Mouse (Mus musculus): Measurements from ENCODE around the gene Rnf145. TPM values are rescaled to one million over a fixed set of nuclear protein-coding genes. Genes with fewer than 3 reads are reported as not detected.

The Rnf145 gene
- polyA plus RNA-seq, 2 experiments: 84.5 to 92.1 TPM

- WGBS: 65% methylated on average over 3 of the region's 3 CpGs
- Histone ChIP-seq H3K27ac (replicated peaks; ENCODE audit: low read depth, low read length) (no peak overlapping the region), H3K27me3 (ENCODE audit: control insufficient read depth, insufficient read depth, low read length) (no peaks in the 10 kb centered on the region), H3K9ac (ENCODE audit: low read depth, low read length, severe bottlenecking) (no peak overlapping the region), H3K9me3 (ENCODE audit: control insufficient read depth, low read length) (no peaks in the 10 kb centered on the region), H3K4me3 (replicated peaks; ENCODE audit: low read length) (no peak overlapping the region), H3K4me2 (replicated peaks; ENCODE audit: low read depth, low read length, severe bottlenecking) (no peak overlapping the region), H3K4me1 (ENCODE audit: control insufficient read depth, insufficient read depth, low read length) (no peaks in the 10 kb centered on the region; the same call in 1 of the 2 replicates), H3K36me3 (ENCODE audit: control insufficient read depth, insufficient read depth, low read length) (no peaks in the 10 kb centered on the region)
- TF ChIP-seq POLR2A (IDR thresholded peaks at IDR 0.05; ENCODE audit: borderline replicate concordance, extremely low read depth, insufficient read depth, insufficient read length): no peak
- no peak for ATAC-seq (ENCODE audit: low FRiP score, low read depth)
- DNase-seq (ENCODE audit: low spot score): no peak
Observed at GRCm38 (mm10) chr11:44475467-44475866, 43.3 kb upstream of the Rnf145 start.

DNA sequence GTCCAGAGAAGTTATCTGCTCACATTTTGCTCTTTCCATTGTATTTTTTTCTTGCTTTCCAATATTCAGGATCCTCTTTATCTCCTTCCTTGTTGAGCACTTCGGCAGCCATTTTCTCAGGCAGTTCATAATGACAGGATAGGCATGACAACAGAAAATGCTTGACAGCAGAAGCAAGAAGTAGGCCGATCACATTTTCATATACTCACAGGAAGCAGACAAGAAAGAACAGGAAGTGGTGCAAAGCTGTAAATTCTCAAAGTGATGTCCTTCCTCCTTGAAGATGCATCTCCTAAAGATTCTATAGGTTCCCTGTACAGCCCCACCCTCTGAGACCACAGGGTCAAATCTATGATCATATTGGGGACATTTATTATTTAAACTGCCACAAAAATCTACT is 42.3 kb upstream of the Rnf145 start:
- no peak overlapping the region for H3K4me2 ChIP-seq (replicated peaks; ENCODE audit: low read depth, low read length, severe bottlenecking)
- 85% methylated on average over 2 of the region's 2 CpGs for WGBS
- no peaks in the 10 kb centered on the region for H3K27me3 ChIP-seq (ENCODE audit: control insufficient read depth, insufficient read depth, low read length)
- no peaks in the 10 kb centered on the region for H3K9me3 ChIP-seq (ENCODE audit: control insufficient read depth, low read length)
- DNase-seq (ENCODE audit: low spot score) (no peak), ATAC-seq (ENCODE audit: low FRiP score, low read depth) (no peak)
- no peak overlapping the region for H3K27ac ChIP-seq (replicated peaks; ENCODE audit: low read depth, low read length)
- no peaks in the 10 kb centered on the region for H3K4me1 ChIP-seq (ENCODE audit: control insufficient read depth, insufficient read depth, low read length)
- H3K9ac ChIP-seq (ENCODE audit: low read depth, low read length, severe bottlenecking): no peak overlapping the region
- TF ChIP-seq POLR2A (IDR thresholded peaks at IDR 0.05; ENCODE audit: borderline replicate concordance, extremely low read depth, insufficient read depth, insufficient read length): no peak
- H3K36me3 ChIP-seq (ENCODE audit: control insufficient read depth, insufficient read depth, low read length): no peaks in the 10 kb centered on the region
- H3K4me3 ChIP-seq (replicated peaks; ENCODE audit: low read length): no peak overlapping the region

- Histone ChIP-seq H3K4me2 (replicated peaks; ENCODE audit: low read depth, low read length, severe bottlenecking) (no peak overlapping the region), H3K36me3 (ENCODE audit: control insufficient read depth, insufficient read depth, low read length) (no peaks in the 10 kb centered on the region), H3K9me3 (ENCODE audit: control insufficient read depth, low read length) (no peaks in the 10 kb centered on the region), H3K27me3 (ENCODE audit: control insufficient read depth, insufficient read depth, low read length) (no peaks in the 10 kb centered on the region), H3K4me3 (replicated peaks; ENCODE audit: low read length) (no peak overlapping the region), H3K27ac (replicated peaks; ENCODE audit: low read depth, low read length) (no peak overlapping the region), H3K9ac (ENCODE audit: low read depth, low read length, severe bottlenecking) (no peak overlapping the region), H3K4me1 (ENCODE audit: control insufficient read depth, insufficient read depth, low read length) (no peaks in the 10 kb centered on the region)
- DNase-seq (ENCODE audit: low spot score): no peak
- no peak for TF ChIP-seq POLR2A (IDR thresholded peaks at IDR 0.05; ENCODE audit: borderline replicate concordance, extremely low read depth, insufficient read depth, insufficient read length)
- ATAC-seq (ENCODE audit: low FRiP score, low read depth): no peak
- WGBS: 88% methylated on average over 4 of the region's 4 CpGs
Observed at GRCm38 (mm10) chr11:44478382-44478781, 40.4 kb upstream of the Rnf145 start.

GRCm38 (mm10) chr11:44480246-44480645 is 38.5 kb upstream of the Rnf145 start:
- TF ChIP-seq POLR2A (IDR thresholded peaks at IDR 0.05; ENCODE audit: borderline replicate concordance, extremely low read depth, insufficient read depth, insufficient read length): no peak
- Histone ChIP-seq H3K9me3 (ENCODE audit: control insufficient read depth, low read length) (no peaks in the 10 kb centered on the region), H3K4me3 (replicated peaks; ENCODE audit: low read length) (no peak overlapping the region), H3K27ac (replicated peaks; ENCODE audit: low read depth, low read length) (no peak overlapping the region), H3K9ac (ENCODE audit: low read depth, low read length, severe bottlenecking) (no peak overlapping the region), H3K27me3 (ENCODE audit: control insufficient read depth, insufficient read depth, low read length) (no peaks in the 10 kb centered on the region), H3K36me3 (ENCODE audit: control insufficient read depth, insufficient read depth, low read length) (no peaks in the 10 kb centered on the region), H3K4me1 (ENCODE audit: control insufficient read depth, insufficient read depth, low read length) (no peaks in the 10 kb centered on the region), H3K4me2 (replicated peaks; ENCODE audit: low read depth, low read length, severe bottlenecking) (no peak overlapping the region)
- ATAC-seq (ENCODE audit: low FRiP score, low read depth): no peak
- 87% methylated on average over 6 of the region's 6 CpGs for WGBS
- no peak for DNase-seq (ENCODE audit: low spot score)

GRCm38 (mm10) chr11:44485089-44485736 is 33.6 kb upstream of the Rnf145 start:
- WGBS: 95% methylated on average over 7 of the region's 7 CpGs
- Histone ChIP-seq H3K36me3 (ENCODE audit: control insufficient read depth, insufficient read depth, low read length) (no peaks in the 10 kb centered on the region), H3K4me2 (replicated peaks; ENCODE audit: low read depth, low read length, severe bottlenecking) (no peak overlapping the region), H3K9ac (ENCODE audit: low read depth, low read length, severe bottlenecking) (no peak overlapping the region), H3K9me3 (ENCODE audit: control insufficient read depth, low read length) (no peaks in the 10 kb centered on the region), H3K4me1 (ENCODE audit: control insufficient read depth, insufficient read depth, low read length) (no peaks in the 10 kb centered on the region), H3K27ac (replicated peaks; ENCODE audit: low read depth, low read length) (no peak overlapping the region), H3K4me3 (replicated peaks; ENCODE audit: low read length) (no peak overlapping the region), H3K27me3 (ENCODE audit: control insufficient read depth, insufficient read depth, low read length) (no peaks in the 10 kb centered on the region)
- TF ChIP-seq POLR2A (IDR thresholded peaks at IDR 0.05; ENCODE audit: borderline replicate concordance, extremely low read depth, insufficient read depth, insufficient read length): no peak
- DNase-seq (ENCODE audit: low spot score) (no peak), ATAC-seq (ENCODE audit: low FRiP score, low read depth) (no peak)

All from limb, embryonic 14.5 days (tissue).